In the genomic region with DNA sequence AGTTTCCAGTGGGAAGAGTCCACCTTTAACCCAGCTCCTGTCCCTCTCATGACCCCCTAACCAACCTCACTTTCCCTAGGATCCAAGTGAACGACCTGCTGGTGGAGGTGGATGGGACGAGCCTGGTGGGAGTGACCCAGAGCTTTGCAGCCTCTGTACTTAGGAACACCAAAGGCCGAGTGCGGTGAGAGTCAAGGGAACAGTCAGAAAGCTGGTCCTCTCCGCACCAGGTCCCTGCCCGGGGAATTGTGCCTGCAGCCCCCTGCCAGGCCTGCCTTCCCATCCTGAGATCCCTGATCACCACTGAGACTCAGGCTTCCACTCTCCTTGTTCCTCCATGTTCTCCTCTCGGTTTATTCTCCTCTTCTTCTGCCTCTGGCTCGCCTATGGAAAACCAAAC, we compare ENCODE assay signal across 10 mouse cellular contexts. TPM values are rescaled to one million over a fixed set of nuclear protein-coding genes. Genes with fewer than 3 reads are reported as not detected.
A peak's percentile ranks its signal among the peaks of the same experiment; 100 is the strongest.
DNase-seq lines count a peak whose midpoint lies in the region; ATAC-seq lines count a peak whose summit lies in the region.
"Had no signal": no experiment of that assay in that cellular context is flagged by ENCODE, and none has a peak within 500 bp of the region (broad histone marks: within the 10 kb centered on the region; RNA-seq: fewer than 3 reads in every experiment).

No protein-coding gene starts in this region.

- 64% methylated on average over 8 of the region's 8 CpGs for WGBS in heart, embryonic 15.5 days
- WGBS in neural tube, embryonic 11.5 days: 68% methylated on average over 8 of the region's 8 CpGs
- WGBS in intestine, embryonic 16.5 days: 73% methylated on average over 8 of the region's 8 CpGs
- 64% methylated on average over 8 of the region's 8 CpGs for WGBS in stomach, embryonic 16.5 days

- no peaks in the 10 kb centered on the region for H3K9me3 ChIP-seq in heart, embryonic 15.5 days (replicated peaks)
- H3K9me3 ChIP-seq in neural tube, embryonic 11.5 days (ENCODE audit: control insufficient read depth, low read length): no peaks in the 10 kb centered on the region
- H3K9me3 ChIP-seq in intestine, embryonic 16.5 days (ENCODE audit: control insufficient read depth, low read length): no peaks in the 10 kb centered on the region
- H3K9me3 ChIP-seq in stomach, embryonic 16.5 days (replicated peaks; ENCODE audit: control insufficient read depth, low read length): no peaks in the 10 kb centered on the region

- H3K27ac ChIP-seq in heart, embryonic 15.5 days: peak overlapping the region; percentile 20
- peak overlapping the region; percentile 63 for H3K27ac ChIP-seq in neural tube, embryonic 11.5 days (ENCODE audit: low read depth, low read length)
- peak overlapping the region; percentile 27; the same call in 1 of the 2 replicates for H3K27ac ChIP-seq in intestine, embryonic 16.5 days (ENCODE audit: low read length)
- H3K27ac ChIP-seq in stomach, embryonic 16.5 days (ENCODE audit: low read length): peak overlapping the region; percentile 4; the same call in 1 of the 2 replicates

- no peak for ATAC-seq in heart, embryonic 15.5 days (replicated peaks; ENCODE audit: insufficient number of reproducible peaks, insufficient read depth, low FRiP score, low read depth)
- no peak for ATAC-seq in neural tube, embryonic 11.5 days (ENCODE audit: insufficient read depth, low FRiP score, low TSS enrichment)
- ATAC-seq in intestine, embryonic 16.5 days: no peak
- ATAC-seq in stomach, embryonic 16.5 days (ENCODE audit: insufficient read depth, low FRiP score): no peak
- no peak for ATAC-seq in granulocyte monocyte progenitor cell, adult 5-6 weeks (replicated peaks; ENCODE audit: poor library complexity, severe bottlenecking)

- no peak overlapping the region for H3K4me3 ChIP-seq in heart, embryonic 15.5 days
- no peak overlapping the region for H3K4me3 ChIP-seq in neural tube, embryonic 11.5 days (ENCODE audit: low read depth, low read length)
- H3K4me3 ChIP-seq in intestine, embryonic 16.5 days (ENCODE audit: low read length): no peak overlapping the region
- no peak overlapping the region for H3K4me3 ChIP-seq in stomach, embryonic 16.5 days (replicated peaks; ENCODE audit: low read length)

- H3K27me3 ChIP-seq in heart, embryonic 15.5 days: no peaks in the 10 kb centered on the region
- H3K27me3 ChIP-seq in neural tube, embryonic 11.5 days (ENCODE audit: control insufficient read depth, insufficient read depth, low read length): no peaks in the 10 kb centered on the region
- H3K27me3 ChIP-seq in intestine, embryonic 16.5 days (replicated peaks; ENCODE audit: control insufficient read depth, insufficient read depth, low read length): no peaks in the 10 kb centered on the region
- H3K27me3 ChIP-seq in stomach, embryonic 16.5 days (ENCODE audit: control insufficient read depth, insufficient read depth, low read length): no peaks in the 10 kb centered on the region

- H3K4me1 ChIP-seq in heart, embryonic 15.5 days (replicated peaks): peaks cover 56% of the 10 kb centered on the region
- H3K4me1 ChIP-seq in neural tube, embryonic 11.5 days (ENCODE audit: control insufficient read depth, insufficient read depth, low read length): peaks cover 32% of the 10 kb centered on the region
- peaks cover 31% of the 10 kb centered on the region for H3K4me1 ChIP-seq in intestine, embryonic 16.5 days (ENCODE audit: control insufficient read depth, insufficient read depth, low read length)
- peaks cover 21% of the 10 kb centered on the region for H3K4me1 ChIP-seq in stomach, embryonic 16.5 days (ENCODE audit: control insufficient read depth, insufficient read depth, low read length)

- no peak overlapping the region for H3K9ac ChIP-seq in heart, embryonic 15.5 days
- peak overlapping the region; percentile 29; the same call in 1 of the 2 replicates for H3K9ac ChIP-seq in neural tube, embryonic 11.5 days (ENCODE audit: low read length)
- no peak overlapping the region for H3K9ac ChIP-seq in intestine, embryonic 16.5 days (ENCODE audit: low read depth, low read length)
- H3K9ac ChIP-seq in stomach, embryonic 16.5 days (ENCODE audit: low read length): 0 out of 2 replicates have a peak overlapping the region, but pooled peaks have one; percentile 1

- no peak overlapping the region for H3K4me2 ChIP-seq in heart, embryonic 15.5 days
- 0 out of 2 replicates have a peak overlapping the region, but pooled peaks have one; percentile 16 for H3K4me2 ChIP-seq in neural tube, embryonic 11.5 days (ENCODE audit: low read depth)
- no peak overlapping the region for H3K4me2 ChIP-seq in intestine, embryonic 16.5 days (ENCODE audit: low read depth, low read length)
- no peak overlapping the region for H3K4me2 ChIP-seq in stomach, embryonic 16.5 days (ENCODE audit: low read depth, low read length)

- DNase-seq in heart, postnatal 4 days: no peak
- DNase-seq in neural tube, embryonic 11.5 days (ENCODE audit: low spot score): no peak
- no peak for DNase-seq in neural tube, embryonic 10.5 days (ENCODE audit: extremely low spot score, low spot score)
- DNase-seq in gastrocnemius, adult 18-20 months (ENCODE audit: low spot score): no peak

- peaks cover 74% of the 10 kb centered on the region for H3K36me3 ChIP-seq in heart, embryonic 15.5 days
- H3K36me3 ChIP-seq in neural tube, embryonic 11.5 days (ENCODE audit: control insufficient read depth, insufficient read depth, low read length): peaks cover 19% of the 10 kb centered on the region
- H3K36me3 ChIP-seq in intestine, embryonic 16.5 days (ENCODE audit: control insufficient read depth, insufficient read depth, low read length): peaks cover 19% of the 10 kb centered on the region; the same call in 1 of the 2 replicates
- peaks cover 22% of the 10 kb centered on the region for H3K36me3 ChIP-seq in stomach, embryonic 16.5 days (ENCODE audit: control insufficient read depth, insufficient read depth, low read length)

RNA-seq across cellular contexts. Expression of gene Ppp1r9b, which starts 9.3 kb away (rescaled TPM):
- polyA plus RNA-seq in heart, embryonic 15.5 days (2015; fragmentation: Nextera tagmentation; extraction: Ambion mirVana): 5.0 and 6.6 TPM in 2 replicates
- total RNA-seq in heart, postnatal 4 days (2021): 10 to 100 TPM; 45.3 to 46.3 TPM
- polyA plus RNA-seq in neural tube, embryonic 11.5 days (2014; fragmentation: Nextera tagmentation; extraction: Ambion mirVana): 15.3 and 17.0 TPM in 2 replicates
- 5.2 and 5.6 TPM in 2 replicates for polyA plus RNA-seq in intestine, embryonic 16.5 days (2015; fragmentation: Nextera tagmentation; extraction: Ambion mirVana)
- 6.6 and 8.0 TPM in 2 replicates for polyA plus RNA-seq in stomach, embryonic 16.5 days (2015; fragmentation: Nextera tagmentation; extraction: Ambion mirVana)
- total RNA-seq in gastrocnemius, adult 18-20 months (2021): 10 to 100 TPM; 16.1 to 24.5 TPM
- 50.3 and 61.7 TPM in 2 replicates for total RNA-seq in granulocyte monocyte progenitor cell, adult 5-6 weeks (2014; fragmentation: Nextera tagmentation)
- total RNA-seq in granulocyte monocyte progenitor cell, adult 5-6 weeks (2017): 67.7 and 71.9 TPM in 2 replicates

RNA-seq across cellular contexts. Expression of gene Samd14, which starts 9.6 kb away (rescaled TPM):
- 8.0 and 13.2 TPM in 2 replicates for polyA plus RNA-seq in heart, embryonic 15.5 days (2015; fragmentation: Nextera tagmentation; extraction: Ambion mirVana)
- 1 to 10 TPM; 9.1 to 9.5 TPM for total RNA-seq in heart, postnatal 4 days (2021)
- 53.1 and 56.2 TPM in 2 replicates for polyA plus RNA-seq in neural tube, embryonic 11.5 days (2014; fragmentation: Nextera tagmentation; extraction: Ambion mirVana)
- 13.2 and 13.6 TPM in 2 replicates for polyA plus RNA-seq in intestine, embryonic 16.5 days (2015; fragmentation: Nextera tagmentation; extraction: Ambion mirVana)
- 14.7 and 15.9 TPM in 2 replicates for polyA plus RNA-seq in stomach, embryonic 16.5 days (2015; fragmentation: Nextera tagmentation; extraction: Ambion mirVana)
- total RNA-seq in gastrocnemius, adult 18-20 months (2021): under 1 TPM; 0.34 to 0.52 TPM
- total RNA-seq in granulocyte monocyte progenitor cell, adult 5-6 weeks (2014; fragmentation: Nextera tagmentation): 0.34 and 0.49 TPM in 2 replicates
- 0.05 and 0.65 TPM in 2 replicates for total RNA-seq in granulocyte monocyte progenitor cell, adult 5-6 weeks (2017)

RNA-seq across cellular contexts. Expression of gene Sgca, which starts 24.0 kb away (rescaled TPM):
- polyA plus RNA-seq in heart, embryonic 15.5 days (2015; fragmentation: Nextera tagmentation; extraction: Ambion mirVana): 22.1 and 24.7 TPM in 2 replicates
- 10 to 100 TPM; 67.0 to 89.1 TPM for total RNA-seq in heart, postnatal 4 days (2021)
- 1.9 and 2.2 TPM in 2 replicates for polyA plus RNA-seq in neural tube, embryonic 11.5 days (2014; fragmentation: Nextera tagmentation; extraction: Ambion mirVana)
- polyA plus RNA-seq in intestine, embryonic 16.5 days (2015; fragmentation: Nextera tagmentation; extraction: Ambion mirVana): 0.26 and 0.36 TPM in 2 replicates
- 0.41 and 3.2 TPM in 2 replicates for polyA plus RNA-seq in stomach, embryonic 16.5 days (2015; fragmentation: Nextera tagmentation; extraction: Ambion mirVana)
- total RNA-seq in gastrocnemius, adult 18-20 months (2021): 100 to 1,000 TPM; 283 to 304 TPM
- not detected in 2 replicates for total RNA-seq in granulocyte monocyte progenitor cell, adult 5-6 weeks (2014; fragmentation: Nextera tagmentation)
- not detected in 2 replicates for total RNA-seq in granulocyte monocyte progenitor cell, adult 5-6 weeks (2017)
- total RNA-seq: adrenal gland, postnatal 25 days had no signal
- polyA plus RNA-seq: erythroblast, embryonic 14.5 days had no signal

RNA-seq across cellular contexts. Expression of gene Hils1, which starts 32.7 kb away (rescaled TPM):
- 0.15 and 0.22 TPM in 2 replicates for polyA plus RNA-seq in heart, embryonic 15.5 days (2015; fragmentation: Nextera tagmentation; extraction: Ambion mirVana)
- total RNA-seq in heart, postnatal 4 days (2021): not detected
- not detected in 2 replicates for polyA plus RNA-seq in neural tube, embryonic 11.5 days (2014; fragmentation: Nextera tagmentation; extraction: Ambion mirVana)
- polyA plus RNA-seq in intestine, embryonic 16.5 days (2015; fragmentation: Nextera tagmentation; extraction: Ambion mirVana): not detected in 2 replicates
- polyA plus RNA-seq in stomach, embryonic 16.5 days (2015; fragmentation: Nextera tagmentation; extraction: Ambion mirVana): not detected in 2 replicates
- not detected for total RNA-seq in gastrocnemius, adult 18-20 months (2021)
- total RNA-seq in granulocyte monocyte progenitor cell, adult 5-6 weeks (2014; fragmentation: Nextera tagmentation): not detected in 2 replicates
- total RNA-seq in granulocyte monocyte progenitor cell, adult 5-6 weeks (2017): not detected in 2 replicates
- total RNA-seq: adrenal gland, postnatal 25 days had no signal
- polyA plus RNA-seq: erythroblast, embryonic 14.5 days had no signal

RNA-seq across cellular contexts. Expression of gene Pdk2, which starts 41.0 kb away (rescaled TPM):
- polyA plus RNA-seq in heart, embryonic 15.5 days (2015; fragmentation: Nextera tagmentation; extraction: Ambion mirVana): 114 and 117 TPM in 2 replicates
- 100 to 1,000 TPM; 178 to 200 TPM for total RNA-seq in heart, postnatal 4 days (2021)
- 16.2 and 17.9 TPM in 2 replicates for polyA plus RNA-seq in neural tube, embryonic 11.5 days (2014; fragmentation: Nextera tagmentation; extraction: Ambion mirVana)
- 42.2 and 48.2 TPM in 2 replicates for polyA plus RNA-seq in intestine, embryonic 16.5 days (2015; fragmentation: Nextera tagmentation; extraction: Ambion mirVana)
- 37.9 and 39.3 TPM in 2 replicates for polyA plus RNA-seq in stomach, embryonic 16.5 days (2015; fragmentation: Nextera tagmentation; extraction: Ambion mirVana)
- 100 to 1,000 TPM; 514 to 515 TPM for total RNA-seq in gastrocnemius, adult 18-20 months (2021)
- total RNA-seq in granulocyte monocyte progenitor cell, adult 5-6 weeks (2014; fragmentation: Nextera tagmentation): 8.5 and 9.8 TPM in 2 replicates
- 0.60 and 1.8 TPM in 2 replicates for total RNA-seq in granulocyte monocyte progenitor cell, adult 5-6 weeks (2017)

Comparison
In these comparisons a context has a peak if more than half of its experiments do, and no peak if none do; other contexts are left out.
1. H3K27ac ChIP-seq: peak in every context shown above with its lines; median percentile 63 in neural tube, embryonic 11.5 days; 27 in intestine, embryonic 16.5 days; 20 in heart, embryonic 15.5 days; 4 in stomach, embryonic 16.5 days.
2. H3K9ac ChIP-seq: peak in neural tube, embryonic 11.5 days (single experiment) and stomach, embryonic 16.5 days (single experiment); none in heart, embryonic 15.5 days (single experiment) and intestine, embryonic 16.5 days (single experiment).